Mouse (Mus musculus) small intestine, adult 10 weeks (tissue): ENCODE data around the gene Sez6l2. TPM values are rescaled to one million over a fixed set of nuclear protein-coding genes. Genes with fewer than 3 reads are reported as not detected.

Experiments used
- polyA plus RNA-seq: library from polyadenylated mRNA; stranded (reverse); fragments of 350-450 nt; fragmentation: Illumina TruSeq; extraction: RNeasy Lipid Tissue Mini Kit (QIAGEN cat#74804); gene quantifications from one replicate; pipeline ENCODE4 v1.2.3, GENCODE M21; 2014; ENCODE audit warnings: low replicate concordance

Gene Sez6l2
- polyA plus RNA-seq: 0.78 TPM

GRCm38 (mm10) chr7:126949793-126950646 lies at the start of gene Sez6l2:
TSS of gene Sez6l2 (plus strand) at chr7:126950563.

GRCm38 (mm10) chr7:126922624-126923060 lies 27.7 kb upstream of the Sez6l2 start, which contains the start of gene Tmem219:
TSS of gene Tmem219 (minus strand) at chr7:126922917.

DNA sequence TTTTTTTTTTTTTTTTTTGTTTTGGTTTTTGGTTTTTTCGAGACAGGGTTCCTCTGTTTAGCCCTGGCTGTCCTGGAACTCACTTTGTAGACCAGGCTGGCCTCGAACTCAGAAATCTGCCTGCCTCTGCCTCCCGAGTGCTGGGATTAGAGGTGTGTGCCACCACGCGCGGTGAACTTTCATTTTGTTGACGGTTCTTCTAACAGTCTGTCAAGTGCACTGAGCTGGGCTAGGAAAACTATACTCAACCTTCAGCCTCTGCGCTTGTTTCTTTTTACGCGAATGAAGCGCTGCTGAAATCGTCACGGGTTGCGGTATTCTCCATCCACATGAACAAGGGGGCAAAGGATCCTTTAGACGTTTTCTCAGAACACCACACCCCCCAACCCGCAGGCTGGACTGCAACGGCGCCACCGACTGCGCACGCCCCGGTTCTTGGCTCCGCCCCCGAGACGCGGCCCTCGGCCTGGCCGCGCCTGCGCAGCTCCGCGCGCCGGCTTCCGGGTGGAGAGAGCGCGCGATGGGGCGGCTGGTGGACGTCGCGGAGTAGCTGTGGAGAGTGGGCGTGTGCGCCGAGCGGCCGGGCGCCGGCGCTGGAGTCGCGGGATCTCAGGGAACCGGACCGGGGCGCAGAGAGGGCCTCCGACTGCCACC lies 21.9 kb upstream of the Sez6l2 start, which contains the start of gene Kctd13:
TSS of gene Kctd13 (plus strand) at position 496 of the 654 bp plus-strand sequence.

DNA sequence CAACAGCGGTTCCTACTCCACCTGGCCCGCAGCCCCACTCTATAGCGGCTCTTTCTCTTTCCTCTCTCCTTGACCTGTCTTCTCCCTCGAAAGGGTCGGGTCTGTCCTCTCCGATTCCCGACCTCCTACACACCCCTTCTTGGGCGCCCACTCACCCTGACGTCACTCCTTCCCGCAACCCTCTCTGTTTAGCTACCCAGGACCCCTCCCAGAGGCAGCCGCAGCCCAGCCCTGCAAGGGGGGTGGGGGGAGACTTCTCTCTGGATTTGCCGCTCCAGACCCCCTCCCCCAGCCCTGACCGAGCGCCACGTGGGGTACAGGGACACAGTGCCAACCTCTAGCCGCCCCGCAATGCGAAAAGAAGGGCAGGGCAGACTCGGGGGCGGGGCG lies 965 bp upstream of the Sez6l2 start, which contains the start of gene Asphd1:
TSS of gene Asphd1 (minus strand) at position 180 of the 390 bp plus-strand sequence.

GRCm38 (mm10) chr7:126975893-126975949 lies 25.4 kb downstream of the Sez6l2 start, which contains the start of gene Cdipt:
TSS of gene Cdipt (plus strand) at chr7:126975914.

DNA sequence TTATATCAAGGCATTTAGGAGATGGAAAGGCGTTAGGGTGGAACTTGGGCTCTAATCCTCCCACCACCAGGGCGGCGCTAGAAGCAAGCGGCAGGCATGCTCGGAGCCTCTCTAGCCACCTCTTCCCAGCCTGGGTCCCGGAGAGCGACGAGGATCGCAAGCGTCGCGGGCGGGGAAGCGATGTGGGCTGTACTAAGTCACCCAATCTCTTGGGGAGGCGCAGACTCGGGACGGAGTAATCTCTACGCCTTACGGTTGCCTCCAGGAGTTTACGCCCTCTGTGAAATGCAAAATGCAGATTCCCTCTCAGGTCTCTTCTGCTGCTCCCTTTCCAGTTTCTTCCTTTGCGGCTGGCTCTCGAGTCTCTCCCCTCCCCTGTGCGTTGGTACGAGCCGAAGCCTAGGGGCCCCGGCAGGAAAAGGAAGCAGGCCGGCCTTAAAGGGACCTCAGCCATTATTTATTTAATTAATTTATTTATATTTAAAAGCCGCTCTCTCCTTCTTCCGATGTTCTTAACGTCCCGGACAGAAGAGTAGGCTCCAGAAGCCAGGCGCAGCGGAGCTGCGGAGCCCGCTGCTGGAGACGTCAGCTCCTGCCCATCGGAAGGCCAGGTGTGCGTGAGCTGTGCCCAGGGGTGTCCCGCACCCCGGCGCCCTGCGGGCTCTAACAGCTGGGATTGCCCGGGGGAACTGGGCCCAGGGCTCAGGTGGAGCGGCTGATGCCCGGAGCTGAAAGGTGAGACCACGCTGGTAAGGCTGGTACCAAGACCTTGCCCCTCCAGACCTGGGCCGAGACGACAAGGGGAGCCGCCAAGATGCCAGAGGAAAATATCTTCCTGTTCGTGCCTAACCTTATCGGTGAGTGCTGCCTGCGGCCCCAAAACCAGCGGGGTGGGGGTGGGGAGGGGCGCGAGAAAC lies 25.8 kb downstream of the Sez6l2 start, which contains the start of gene Cdiptos:
TSS of gene Cdiptos (minus strand) at position 149 of the 917 bp plus-strand sequence.

DNA sequence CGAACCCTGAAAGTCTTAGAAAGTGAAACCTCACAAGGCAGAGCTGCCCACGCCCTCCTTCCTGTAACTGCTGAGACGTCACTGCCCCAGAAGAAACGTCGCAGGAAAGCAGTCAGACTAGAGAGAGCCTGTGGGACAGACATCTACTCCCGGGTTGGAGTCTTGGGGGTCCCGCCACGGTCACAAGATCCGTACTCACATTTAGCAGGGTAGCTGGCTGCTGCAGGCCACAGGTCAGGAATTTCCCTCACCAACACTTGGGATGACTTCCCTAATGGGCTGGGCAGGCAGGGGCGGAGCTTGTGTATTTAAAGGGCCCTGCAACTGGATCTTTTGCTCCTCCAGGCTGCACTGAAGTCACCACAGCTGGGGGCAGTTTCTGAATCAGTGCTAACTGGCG lies 64.0 kb downstream of the Sez6l2 start, which contains the start of gene Mvp:
TSS of gene Mvp (minus strand) at position 302 of the 400 bp plus-strand sequence.

GRCm38 (mm10) chr7:127016481-127016485 lies 65.9 kb downstream of the Sez6l2 start, which contains the start of gene Pagr1b:
TSS of gene Pagr1b (minus strand) at chr7:127016484.

GRCm38 (mm10) chr7:127016971-127017949 lies 66.9 kb downstream of the Sez6l2 start, which contains the start of gene Pagr1a:
TSS of gene Pagr1a (minus strand) at chr7:127017352.

Other genes with a start within 250 kb of the Sez6l2 start
- 4.5 TPM for gene Coro1a, start 242.8 kb upstream of the Sez6l2 start, polyA plus RNA-seq
- gene Mapk3, start 191.0 kb upstream of the Sez6l2 start, polyA plus RNA-seq: 12.0 TPM
- 2.1 TPM for gene Gdpd3, start 184.2 kb upstream of the Sez6l2 start, polyA plus RNA-seq
- 5.8 TPM for gene Ypel3, start 173.6 kb upstream of the Sez6l2 start, polyA plus RNA-seq
- not detected for gene Tbx6, start 169.1 kb upstream of the Sez6l2 start, polyA plus RNA-seq
- 24.4 TPM for gene Ppp4c, start 158.1 kb upstream of the Sez6l2 start, polyA plus RNA-seq
- not detected for gene Fam57b, start 152.9 kb upstream of the Sez6l2 start, polyA plus RNA-seq
- gene 4930451I11Rik, start 118.9 kb upstream of the Sez6l2 start, polyA plus RNA-seq: not detected
- not detected for gene Doc2a, start 103.1 kb upstream of the Sez6l2 start, polyA plus RNA-seq
- 10.8 TPM for gene Hirip3, start 88.6 kb upstream of the Sez6l2 start, polyA plus RNA-seq
- gene Ino80e, start 88.2 kb upstream of the Sez6l2 start, polyA plus RNA-seq: 2.2 TPM
- 4.1 TPM for gene Taok2, start 65.9 kb upstream of the Sez6l2 start, polyA plus RNA-seq
- gene Tmem219, start 27.6 kb upstream of the Sez6l2 start, polyA plus RNA-seq: 5.0 TPM
- gene Kctd13, start 21.7 kb upstream of the Sez6l2 start, polyA plus RNA-seq: 1.8 TPM
- not detected for gene Asphd1, start 981 bp upstream of the Sez6l2 start, polyA plus RNA-seq
- gene Cdipt, start 25.4 kb downstream of the Sez6l2 start, polyA plus RNA-seq: 15.7 TPM
- gene Cdiptos, start 25.5 kb downstream of the Sez6l2 start, polyA plus RNA-seq: 0.45 TPM
- 0.74 TPM for gene Mvp, start 64.1 kb downstream of the Sez6l2 start, polyA plus RNA-seq
- not detected for gene Pagr1b, start 65.9 kb downstream of the Sez6l2 start, polyA plus RNA-seq
- gene Pagr1a, start 66.8 kb downstream of the Sez6l2 start, polyA plus RNA-seq: not detected
- 0.52 TPM for gene Gm42742, start 70.5 kb downstream of the Sez6l2 start, polyA plus RNA-seq
- gene Prrt2, start 70.6 kb downstream of the Sez6l2 start, polyA plus RNA-seq: not detected
- gene Maz, start 76.5 kb downstream of the Sez6l2 start, polyA plus RNA-seq: 13.0 TPM
- 0.97 TPM for gene Kif22, start 91.9 kb downstream of the Sez6l2 start, polyA plus RNA-seq
- 380 TPM for gene Zg16, start 136.8 kb downstream of the Sez6l2 start, polyA plus RNA-seq
- 1.6 TPM for gene AI467606, start 140.8 kb downstream of the Sez6l2 start, polyA plus RNA-seq
- gene Qprt, start 171.7 kb downstream of the Sez6l2 start, polyA plus RNA-seq: 0.48 TPM
- gene Spn, start 187.3 kb downstream of the Sez6l2 start, polyA plus RNA-seq: 0.89 TPM
- 9.1 TPM for gene Cd2bp2, start 245.5 kb downstream of the Sez6l2 start, polyA plus RNA-seq